Mouse (Mus musculus): ENCODE measurements around the gene Zfp276.

The Zfp276 gene

DNA sequence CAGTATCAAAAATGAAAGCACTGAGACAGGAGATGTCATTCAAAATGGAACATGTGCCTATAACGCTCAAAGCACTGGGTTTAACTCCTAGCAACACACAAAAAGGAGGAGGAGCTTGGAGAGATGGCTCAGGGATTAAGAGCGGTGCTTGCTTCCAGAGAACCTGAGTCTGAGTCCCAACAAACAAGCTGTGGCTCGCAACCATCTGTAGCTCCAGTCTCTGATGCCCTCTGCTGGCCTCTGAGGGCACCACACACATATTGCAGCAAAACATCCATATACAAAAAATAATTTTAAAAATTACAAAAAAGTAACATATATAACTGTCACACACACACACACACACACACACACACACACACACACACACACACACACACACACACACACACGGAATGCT lies 36.2 kb downstream of the Zfp276 start:
- in situ Hi-C loops (cut with MboI, MseI) = no loop called here

DNA sequence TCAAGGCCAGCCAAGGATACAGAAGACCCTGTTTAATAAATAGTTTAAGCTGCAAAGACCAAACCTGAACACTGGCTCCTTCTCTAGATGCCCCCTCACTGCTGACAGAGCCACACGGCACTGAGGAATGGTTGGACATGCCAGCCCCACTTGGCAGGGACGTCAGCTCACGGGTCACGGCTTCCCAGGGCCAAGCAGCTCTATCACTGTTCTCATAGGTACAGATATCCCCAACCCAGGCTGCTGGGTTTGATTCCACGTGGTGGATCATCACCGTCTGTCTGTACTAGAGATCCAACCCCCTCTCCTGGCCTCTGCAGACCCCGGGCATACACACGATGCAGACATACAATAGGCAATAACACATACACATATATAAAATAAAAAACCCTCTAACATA lies 36.7 kb downstream of the Zfp276 start:
- in situ Hi-C loops (cut with MboI, MseI) = no loop called here

DNA sequence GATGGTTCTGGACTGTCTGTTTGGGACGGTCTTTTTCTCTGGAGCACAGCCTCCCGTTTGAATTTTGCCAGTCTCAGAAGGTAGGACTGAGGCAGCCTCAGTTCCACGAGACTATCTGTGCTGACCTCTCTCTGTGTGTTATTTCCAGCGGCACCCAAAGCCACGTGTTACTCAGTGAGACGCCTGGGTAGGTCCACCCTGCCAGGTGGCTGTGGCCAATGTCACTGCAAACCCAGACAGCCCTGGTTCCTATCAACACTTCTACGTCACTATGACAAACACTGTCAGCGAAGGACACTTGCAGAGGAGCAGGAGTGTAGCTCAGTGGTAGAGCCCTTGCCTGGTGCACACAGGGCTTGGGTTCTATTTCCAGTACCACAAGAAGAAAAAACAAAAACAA lies 37.7 kb downstream of the Zfp276 start:
- in situ Hi-C loops (cut with MboI, MseI) = no loop called here

- in situ Hi-C loops (cut with MboI, MseI) = no loop called here
Measured at GRCm38 (mm10) chr8:123292281-123292680, 38.3 kb downstream of the Zfp276 start.

DNA sequence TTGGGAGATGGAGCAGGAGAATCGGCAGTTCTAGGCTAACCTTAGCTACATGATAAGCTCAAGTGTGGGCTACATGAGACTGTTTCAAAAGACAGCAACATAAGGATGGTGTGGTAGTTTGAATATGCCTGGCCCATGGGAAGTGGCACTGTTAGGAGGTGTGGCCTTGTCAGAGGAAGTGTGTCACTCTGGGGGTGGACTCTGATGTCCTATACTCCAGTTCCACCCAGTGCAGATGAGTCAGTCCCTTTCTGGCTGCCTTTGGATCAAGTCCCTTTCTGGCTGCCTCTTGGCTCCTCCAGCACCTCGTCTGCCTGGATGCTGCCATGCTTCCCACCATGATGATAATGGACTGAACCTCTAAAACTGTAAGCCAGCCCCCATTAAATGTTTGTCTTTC lies 38.8 kb downstream of the Zfp276 start:
- in situ Hi-C loops (cut with MboI, MseI) = no loop called here

- in situ Hi-C loops (cut with MboI, MseI) = no loop called here
Measured at GRCm38 (mm10) chr8:123298301-123298700, 44.3 kb downstream of the Zfp276 start.

DNA sequence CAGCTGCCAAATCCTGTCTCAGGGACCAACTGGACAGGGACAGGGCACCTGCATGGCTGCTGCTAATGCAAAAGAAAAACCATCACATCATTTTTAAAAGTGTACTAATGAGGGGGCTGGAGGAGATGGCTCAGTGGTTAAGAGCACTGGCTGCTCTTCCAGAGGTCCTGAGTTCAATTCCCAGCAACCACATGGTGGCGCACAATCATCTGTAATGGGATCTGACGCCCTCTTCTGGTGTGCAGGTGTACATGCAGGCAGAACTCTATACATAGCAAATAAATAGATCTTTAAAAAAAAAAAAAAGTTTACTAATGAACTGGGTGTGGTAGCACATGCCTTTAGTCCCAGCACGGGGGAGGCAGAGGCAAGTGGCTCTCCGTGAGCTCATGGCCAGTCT lies 54.7 kb downstream of the Zfp276 start:
- in situ Hi-C loops (cut with MboI, MseI) = no loop called here

GRCm38 (mm10) chr8:123317781-123318466 lies 63.9 kb downstream of the Zfp276 start:
- in situ Hi-C loops (cut with MboI, MseI) = loop anchor here in 1 of 2 experiments (5.0 kb wide), 1 partner anchor 86 kb away; no protein-coding TSS in a partner anchor

DNA sequence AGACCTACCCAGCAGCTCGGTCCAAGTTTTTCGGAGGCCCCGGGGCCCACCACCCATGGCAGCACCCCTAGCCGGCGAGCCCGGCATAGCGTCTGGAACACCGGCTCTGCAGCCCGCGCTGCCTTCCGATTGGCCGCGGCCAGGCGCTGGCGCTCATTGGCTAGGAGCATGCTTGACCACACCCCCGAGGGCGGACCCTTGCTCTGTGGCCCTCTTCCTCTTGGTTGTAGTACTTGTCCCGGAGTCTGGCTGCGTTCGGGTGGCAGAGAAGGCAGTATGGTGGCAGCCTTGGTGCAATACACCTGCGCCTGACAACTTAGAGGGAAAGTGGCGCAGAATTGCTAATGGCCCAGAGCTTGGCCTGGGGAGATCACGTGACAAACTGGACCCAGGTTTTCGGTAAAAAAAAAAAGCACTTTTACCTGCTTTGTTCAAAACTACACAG lies 64.5 kb downstream of the Zfp276 start, which contains the start of gene Fanca:
Fanca (minus strand) TSS at position 110 of the 445 bp plus-strand sequence.
- in situ Hi-C loops (cut with MboI, MseI) = loop anchor here in 1 of 2 experiments (5.0 kb wide), 1 partner anchor 86 kb away; no protein-coding TSS in a partner anchor
